Mouse (Mus musculus) liver, embryonic 14.5 days (tissue): ENCODE data around the gene Ndrg4.

Experiments
- CTCF ChIP-seq: IDR thresholded peaks from 2 replicates; pipeline ENCODE4 v1.5.1; 2016; ENCODE audit warnings: antibody characterized with exemption, low read depth, control low read depth
- EP300 ChIP-seq: IDR thresholded peaks from 2 replicates; pipeline ENCODE4 v1.6.1; 2016; ENCODE audit warnings: antibody characterized with exemption, low read depth

- TF ChIP-seq EP300 (no peak), CTCF (no peak)
Measured at GRCm38 (mm10) chr8:95690929-95691541, 14.3 kb downstream of the Ndrg4 start.
